Mouse (Mus musculus) megakaryocyte, adult 5-6 weeks (primary cell): Measurements from ENCODE around the gene Cd2bp2. TPM values are rescaled to one million over a fixed set of nuclear protein-coding genes. Genes with fewer than 3 reads are reported as not detected.

ENCODE experiments used
- ATAC-seq: 2 replicates; pipeline ENCODE4 v1.8.0; 2016; ENCODE audit warnings: mild to moderate bottlenecking, inconsistent platforms; ENCODE audit not compliant: poor library complexity, severe bottlenecking
- total RNA-seq, 2 experiments: library from RNA; stranded (forward) in 1 of 2; stranded (reverse) in 1 of 2; fragments of 153-499, 151-499 nt in 1 of 2; fragments of 221-1000, 200-1000 nt in 1 of 2; gene quantifications; 2 replicates each; pipeline versions ENCODE4 v1.2.3 to v1.2.4; 2015 to 2017

The Cd2bp2 gene
- total RNA-seq, 2 experiments from 2014 or later: 19.0 to 57.5 TPM

GRCm38 (mm10) chr7:127218670-127219069 lies 22.8 kb upstream of the Cd2bp2 start:
- peak; percentile 20; the same call in 1 of the 2 replicates for ATAC-seq

GRCm38 (mm10) chr7:127217901-127218642 lies 22.2 kb upstream of the Cd2bp2 start:
- peak; percentile 76 for ATAC-seq

DNA sequence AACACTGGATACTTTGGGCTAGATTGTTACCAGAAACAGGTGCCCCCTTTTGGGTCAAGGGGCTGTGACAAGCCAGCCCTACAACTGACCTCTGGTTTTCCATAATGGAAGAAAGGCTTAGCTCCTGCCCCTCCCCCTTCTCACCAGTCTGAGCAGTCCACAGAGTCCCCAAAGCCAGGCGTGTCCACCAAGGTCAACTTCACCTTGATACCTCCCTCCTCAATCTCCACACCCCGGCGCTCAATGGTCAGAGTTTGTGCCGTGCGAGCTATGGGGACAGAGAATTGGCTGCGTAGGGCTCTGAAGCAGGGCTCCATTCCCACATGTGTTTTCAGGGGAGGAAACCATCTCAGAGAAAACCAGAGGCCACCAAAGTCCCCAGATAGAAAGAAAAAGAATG lies 21.6 kb upstream of the Cd2bp2 start:
- no peak for ATAC-seq

- no peak for ATAC-seq
These were observed 20.5 kb upstream of the Cd2bp2 start for GRCm38 (mm10) chr7:127216307-127216706.

GRCm38 (mm10) chr7:127214981-127215871 lies 19.4 kb upstream of the Cd2bp2 start:
- ATAC-seq: peak; percentile 69

- ATAC-seq: no peak
These were observed 18.7 kb upstream of the Cd2bp2 start for GRCm38 (mm10) chr7:127214521-127214920.

DNA sequence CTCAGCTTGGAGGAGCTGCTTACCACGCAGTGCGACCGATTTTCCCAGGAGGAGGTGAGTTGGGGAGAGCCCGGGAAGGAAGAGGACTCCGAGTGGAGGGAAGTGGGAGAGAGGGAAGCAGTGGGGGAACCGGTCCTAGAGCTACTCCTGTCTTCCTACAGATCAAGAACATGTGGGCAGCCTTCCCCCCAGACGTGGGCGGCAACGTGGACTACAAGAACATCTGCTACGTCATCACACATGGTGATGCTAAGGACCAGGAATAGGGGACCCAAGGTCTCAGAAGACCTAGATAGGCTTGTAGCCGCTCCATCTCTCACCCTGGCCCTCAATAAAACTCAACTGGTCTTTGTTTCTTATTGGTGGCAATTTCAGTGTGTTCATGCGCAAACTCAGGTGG lies 18.1 kb upstream of the Cd2bp2 start:
- no peak for ATAC-seq

DNA sequence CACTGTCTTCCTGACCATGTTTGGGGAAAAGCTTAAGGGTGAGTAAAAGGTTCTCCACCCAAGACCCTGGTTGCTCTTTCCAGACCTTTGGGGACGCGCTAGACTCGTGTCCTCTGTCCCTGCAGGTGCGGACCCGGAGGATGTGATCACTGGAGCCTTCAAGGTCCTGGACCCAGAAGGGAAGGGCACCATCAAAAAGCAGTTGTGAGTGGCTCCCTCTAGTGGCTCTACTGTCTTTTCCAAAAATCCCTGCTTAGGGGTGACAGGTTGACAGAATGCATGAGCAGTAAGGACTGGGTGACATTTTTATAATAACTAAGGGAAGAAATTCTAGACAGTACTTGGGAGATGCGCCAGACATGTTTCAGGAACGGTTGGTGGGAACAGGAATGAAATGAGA lies 17.6 kb upstream of the Cd2bp2 start:
- no peak for ATAC-seq

- ATAC-seq: no peak
These were observed 16.8 kb upstream of the Cd2bp2 start for GRCm38 (mm10) chr7:127212432-127213250.

GRCm38 (mm10) chr7:127211014-127211745 lies 15.3 kb upstream of the Cd2bp2 start:
- no peak for ATAC-seq

DNA sequence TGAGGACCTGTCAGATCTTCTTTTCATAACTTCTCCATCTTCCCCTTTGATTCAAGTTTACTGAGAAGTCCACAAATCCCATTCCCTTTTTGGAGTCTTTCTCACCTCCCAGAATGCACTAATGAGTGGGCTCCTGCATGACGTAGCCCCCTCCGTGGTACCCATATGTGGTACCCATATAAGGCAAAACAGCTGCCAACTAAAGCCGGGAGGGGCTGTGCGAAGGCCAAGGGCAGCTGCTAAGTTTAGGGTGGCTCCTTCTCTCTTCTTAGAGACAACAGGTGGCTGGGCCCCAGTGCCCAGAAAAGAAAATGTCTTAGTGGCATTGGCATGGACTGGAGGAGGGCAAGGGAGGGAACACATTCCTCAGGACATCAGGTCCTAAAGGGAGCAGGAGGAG lies 14.4 kb upstream of the Cd2bp2 start:
- ATAC-seq: no peak

GRCm38 (mm10) chr7:127209851-127210250 lies 14.0 kb upstream of the Cd2bp2 start:
- ATAC-seq: no peak

DNA sequence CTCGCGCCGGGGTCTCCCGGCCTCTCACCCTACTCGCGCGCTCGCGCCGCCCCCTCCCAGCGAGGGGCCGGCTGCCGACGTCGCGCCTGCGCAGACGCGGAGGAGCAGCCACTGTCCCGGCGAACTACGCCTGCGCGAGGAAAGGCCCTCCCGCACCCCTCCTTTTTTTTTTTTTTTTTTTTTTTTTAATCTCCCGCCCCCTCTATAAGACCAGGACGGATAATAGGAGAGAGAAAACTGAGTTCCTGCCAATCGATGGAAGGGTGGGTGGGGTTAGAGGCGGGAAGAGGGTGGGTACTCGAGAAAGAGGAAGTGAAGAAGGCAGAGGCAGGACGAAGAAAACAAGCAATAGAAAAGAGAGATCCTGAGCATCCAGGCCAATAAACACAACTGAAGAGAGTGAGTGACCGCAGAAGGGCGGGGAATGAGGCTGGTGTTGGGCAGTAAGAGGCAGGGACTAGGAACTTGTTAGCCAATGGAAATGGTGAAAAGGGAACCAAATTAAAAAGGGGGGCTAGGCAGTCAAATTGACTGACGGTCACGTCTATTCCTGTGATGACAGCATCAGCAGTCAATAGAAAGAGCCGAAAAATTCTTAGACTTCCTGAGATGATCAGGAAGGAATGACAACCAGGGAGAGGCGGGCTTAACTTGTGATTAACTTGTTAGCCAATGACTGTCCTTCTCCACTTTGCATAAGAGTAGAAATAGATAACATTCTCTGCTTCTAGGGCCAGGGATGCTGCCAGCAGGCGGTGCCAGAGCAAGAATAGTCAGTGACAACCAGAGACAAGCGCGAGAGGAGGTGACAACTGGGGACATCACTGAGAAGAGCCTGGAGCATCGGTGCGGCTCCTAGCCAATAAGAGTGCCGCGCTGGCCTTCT lies 12.9 kb upstream of the Cd2bp2 start, which contains the start of gene Mylpf:
Gene Mylpf, plus strand, starts transcription at position 338 of the 886 bp plus-strand sequence.
- peak; percentile 77 for ATAC-seq

GRCm38 (mm10) chr7:127208295-127208552 lies 12.4 kb upstream of the Cd2bp2 start, which contains the start of gene Tbc1d10b:
TSS of gene Tbc1d10b (minus strand) at chr7:127208468.
- ATAC-seq: no peak

- ATAC-seq: no peak
These were observed 11.8 kb upstream of the Cd2bp2 start for GRCm38 (mm10) chr7:127207374-127208294.

- peak; percentile 14; the same call in 1 of the 2 replicates for ATAC-seq
These were observed 10.8 kb upstream of the Cd2bp2 start for GRCm38 (mm10) chr7:127206606-127207005.

DNA sequence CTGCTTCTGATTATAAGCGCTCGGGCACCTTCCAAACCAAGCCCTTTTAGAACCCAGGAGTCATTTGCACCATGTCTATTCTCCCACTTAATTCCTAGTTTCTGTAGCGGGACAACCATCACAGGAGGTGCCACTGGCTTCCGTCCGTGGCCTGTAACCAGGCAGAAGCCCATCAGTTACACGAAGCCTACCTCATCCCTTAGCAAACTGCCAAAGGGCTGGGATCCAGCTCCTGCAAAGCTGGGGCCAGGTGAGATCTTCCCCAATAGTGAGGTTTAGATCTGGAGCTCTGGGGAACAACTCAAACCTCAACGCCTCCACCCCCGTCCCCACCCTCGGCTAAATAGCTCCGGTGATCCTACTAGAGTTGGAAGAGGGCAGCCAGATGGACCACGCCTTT lies 634 bp upstream of the Cd2bp2 start:
- no peak for ATAC-seq

- ATAC-seq: no peak
These were observed 1.2 kb downstream of the Cd2bp2 start for GRCm38 (mm10) chr7:127194633-127195029.
